Mouse (Mus musculus) MEL (cell line): ENCODE results near the gene Sowahb. TPM values are rescaled to one million over a fixed set of nuclear protein-coding genes. Genes with fewer than 3 reads are reported as not detected.
"Not testable (repeated sequence)": the region's sequence is repeated elsewhere in the genome, so short reads cannot be mapped to it uniquely, and the experiment has no call there.

Experiments
- DNase-seq: peaks from one replicate; pipeline ENCODE4 v3.0.0; 2011; ENCODE audit warnings: low read depth, low spot score
- H3K27ac ChIP-seq: 2 replicates; pipeline ENCODE4 v1.5.1; 2012; ENCODE audit warnings: low read depth, mild to moderate bottlenecking, control low read depth, low read length, moderate library complexity; ENCODE audit not compliant: control insufficient read depth
- H3K27me3 ChIP-seq, 2 experiments: fragments of 150-350 bp in 1 of 2; sonication (generic) in 1 of 2; 2 replicates each; pipeline ENCODE4 v1.6.1; 2012; ENCODE audit warnings: low read length in 2 of 2, mild to moderate bottlenecking in 2 of 2, improper control_type of control experiment in 1 of 2, moderate library complexity in 1 of 2; ENCODE audit not compliant: insufficient read depth in 2 of 2, control insufficient read depth in 1 of 2
- H3K36me3 ChIP-seq, 2 experiments: 2 replicates each; pipeline ENCODE4 v1.6.1; 2012 to 2014; ENCODE audit warnings: low read length in 2 of 2, improper control_type of control experiment in 1 of 2, inconsistent platforms in 1 of 2, mild to moderate bottlenecking in 1 of 2; ENCODE audit not compliant: insufficient read depth in 2 of 2, control insufficient read depth in 1 of 2
- H3K4me1 ChIP-seq, 2 experiments: fragments of 150-350 bp in 1 of 2; sonication (generic) in 1 of 2; 2 replicates each; pipeline ENCODE4 v1.6.1; 2012; ENCODE audit warnings: low read length in 2 of 2, improper control_type of control experiment in 1 of 2, mild to moderate bottlenecking in 1 of 2; ENCODE audit not compliant: insufficient read depth in 2 of 2, control insufficient read depth in 1 of 2
- H3K4me3 ChIP-seq, 2 experiments: fragments of 150-350 bp in 1 of 2; sonication (generic) in 1 of 2; 2 replicates each; pipeline ENCODE4 v1.5.1; 2012; ENCODE audit warnings: low read depth in 2 of 2, low read length in 2 of 2, mild to moderate bottlenecking in 2 of 2, moderate library complexity in 2 of 2, control low read depth in 1 of 2, improper control_type of control experiment in 1 of 2; ENCODE audit not compliant: control insufficient read depth in 1 of 2, insufficient read depth in 1 of 2
- H3K79me2 ChIP-seq: 2 replicates; pipeline ENCODE4 v1.6.1; 2012; ENCODE audit warnings: mild to moderate bottlenecking, low read length, moderate library complexity; ENCODE audit not compliant: control insufficient read depth, poor library complexity, insufficient read depth
- H3K9ac ChIP-seq: 2 replicates; pipeline ENCODE4 v1.6.1; 2012; ENCODE audit warnings: low read depth, mild to moderate bottlenecking, control low read depth, low read length, moderate library complexity; ENCODE audit not compliant: control insufficient read depth, poor library complexity, severe bottlenecking
- H3K9me3 ChIP-seq: fragments of 150-350 bp; sonication (generic); replicated peaks from 2 replicates; pipeline ENCODE4 v1.6.1; 2012; ENCODE audit warnings: mild to moderate bottlenecking, low read length, improper control_type of control experiment, moderate library complexity; ENCODE audit not compliant: insufficient read depth
- CHD2 ChIP-seq: IDR thresholded peaks from 2 replicates; pipeline ENCODE4 v1.6.1; 2011; ENCODE audit warnings: low read length, improper control_type of control experiment
- CTCF ChIP-seq, 3 experiments: IDR thresholded peaks in 2 of 3; conservative IDR thresholded peaks in 1 of 3; 2 replicates each; pipeline ENCODE4 v1.5.1; 2011 to 2012; ENCODE audit warnings: low read length in 3 of 3, low read depth in 2 of 3, mild to moderate bottlenecking in 2 of 3, improper control_type of control experiment in 1 of 3, inconsistent platforms in 1 of 3, mixed read lengths in 1 of 3, moderate library complexity in 1 of 3; ENCODE audit not compliant: control insufficient read depth in 1 of 3, insufficient read depth in 1 of 3, poor library complexity in 1 of 3, severe bottlenecking in 1 of 3
- ELF1 ChIP-seq: IDR thresholded peaks from 2 replicates; pipeline ENCODE4 v1.6.1; 2014; ENCODE audit warnings: low read depth, mild to moderate bottlenecking, inconsistent platforms, low read length, improper control_type of control experiment, moderate library complexity
- GABPA ChIP-seq: IDR thresholded peaks from 2 replicates; pipeline ENCODE4 v1.6.1; 2012; ENCODE audit warnings: low read depth, mild to moderate bottlenecking, inconsistent platforms, low read length, improper control_type of control experiment, moderate library complexity
- GATA1 ChIP-seq: IDR thresholded peaks from 2 replicates; pipeline ENCODE4 v1.6.1; 2011; ENCODE audit warnings: low read depth, low read length, improper control_type of control experiment
- KAT2A ChIP-seq: conservative IDR thresholded peaks from 2 replicates; pipeline ENCODE4 v1.6.1; 2012; ENCODE audit warnings: low read depth, low read length, improper control_type of control experiment, inconsistent platforms
- MAX ChIP-seq: IDR thresholded peaks from 2 replicates; pipeline ENCODE4 v1.6.1; 2011; ENCODE audit warnings: low read length, improper control_type of control experiment
- MAZ ChIP-seq: IDR thresholded peaks from 2 replicates; pipeline ENCODE4 v1.6.1; 2012; ENCODE audit warnings: low read depth, mild to moderate bottlenecking, inconsistent platforms, low read length, improper control_type of control experiment
- MXI1 ChIP-seq: IDR thresholded peaks from 2 replicates; pipeline ENCODE4 v1.6.1; 2011; ENCODE audit warnings: mild to moderate bottlenecking, low read depth, low read length, improper control_type of control experiment
- MYB ChIP-seq: IDR thresholded peaks from 2 replicates; pipeline ENCODE4 v1.6.1; 2011; ENCODE audit warnings: mild to moderate bottlenecking, low read depth, low read length, improper control_type of control experiment
- MYC ChIP-seq: IDR thresholded peaks from 2 replicates; pipeline ENCODE4 v1.6.1; 2011; ENCODE audit warnings: low read depth, mild to moderate bottlenecking, low read length, improper control_type of control experiment, moderate library complexity
- POLR2AphosphoS2 ChIP-seq: IDR thresholded peaks from 2 replicates; pipeline ENCODE4 v1.6.1; 2011; ENCODE audit warnings: low read length, improper control_type of control experiment
- RAD21 ChIP-seq: IDR thresholded peaks from 2 replicates; pipeline ENCODE4 v1.6.1; 2011; ENCODE audit warnings: mild to moderate bottlenecking, low read depth, low read length, improper control_type of control experiment
- SMC3 ChIP-seq: IDR thresholded peaks from 2 replicates; pipeline ENCODE4 v1.6.1; 2011; ENCODE audit warnings: low read depth, low read length, improper control_type of control experiment
- TAL1 ChIP-seq: IDR thresholded peaks from 2 replicates; pipeline ENCODE4 v1.6.1; 2012; ENCODE audit warnings: mild to moderate bottlenecking, inconsistent platforms, low read length, moderate library complexity, mixed read lengths
- UBTF ChIP-seq: IDR thresholded peaks from 2 replicates; pipeline ENCODE4 v1.6.1; 2012; ENCODE audit warnings: low read depth, mild to moderate bottlenecking, inconsistent platforms, low read length, improper control_type of control experiment, moderate library complexity, borderline replicate concordance; ENCODE audit not compliant: insufficient read depth
- ZC3H11A ChIP-seq: IDR thresholded peaks from 2 replicates; pipeline ENCODE4 v1.6.1; 2012; ENCODE audit warnings: low read depth, mild to moderate bottlenecking, inconsistent platforms, low read length, improper control_type of control experiment
- ZKSCAN1 ChIP-seq: IDR thresholded peaks from 2 replicates; pipeline ENCODE4 v1.6.1; 2012; ENCODE audit warnings: low read depth, mild to moderate bottlenecking, inconsistent platforms, low read length, improper control_type of control experiment, moderate library complexity
- ZNF384 ChIP-seq: IDR thresholded peaks from 2 replicates; pipeline ENCODE4 v1.6.1; 2012; ENCODE audit warnings: low read depth, mild to moderate bottlenecking, inconsistent platforms, low read length, improper control_type of control experiment
- polyA plus RNA-seq, 2 experiments: library from polyadenylated mRNA; stranded (reverse) in 1 of 2; unstranded in 1 of 2; fragments of >175 nt in 1 of 2; fragments of >200 nt in 1 of 2; gene quantifications; 2 replicates each; pipeline versions ENCODE4 v1.2.1 to v1.2.4; 2012; ENCODE audit warnings: low replicate concordance in 2 of 2, low read depth in 1 of 2; ENCODE audit not compliant: insufficient read length in 2 of 2, insufficient read depth in 1 of 2, missing spikeins in 1 of 2
- total RNA-seq: library from RNA; depleted of rRNA; stranded (reverse); fragments of 300-350 nt; gene quantifications from 2 replicates; pipeline ENCODE4 v1.2.3, GENCODE M21; 2012

Gene Sowahb
- total and polyA plus RNA-seq, 3 experiments = not detected

GRCm38 (mm10) chr5:93020024-93020666 lies 24.7 kb downstream of the Sowahb start:
- no peak overlapping the region for H3K27ac ChIP-seq
- no peak overlapping the region for H3K9ac ChIP-seq
- H3K27me3 ChIP-seq = no peaks in the 10 kb centered on the region
- H3K36me3 ChIP-seq = no peaks in the 10 kb centered on the region
- DNase-seq = no peak
- no peaks in the 10 kb centered on the region for H3K9me3 ChIP-seq
- H3K4me1 ChIP-seq = no peaks in the 10 kb centered on the region
- no peak for TF ChIP-seq TAL1
- no peak for TF ChIP-seq POLR2AphosphoS2
- TF ChIP-seq GATA1 = no peak
- no peak for TF ChIP-seq CHD2
- TF ChIP-seq CTCF (IDR thresholded peaks at IDR 0.05 in 2 of 3, conservative IDR thresholded peaks at IDR 0.05 in 1 of 3; ENCODE audit: control insufficient read depth in 1 of 3, insufficient read depth in 1 of 3, low read depth in 2 of 3, low read length in 3 of 3, poor library complexity in 1 of 3, severe bottlenecking in 1 of 3) = no peak
- TF ChIP-seq MAX = no peak
- no peak for TF ChIP-seq MXI1
- TF ChIP-seq UBTF = no peak
- no peak for TF ChIP-seq MYB
- TF ChIP-seq MAZ = no peak
- no peak for TF ChIP-seq SMC3
- TF ChIP-seq GABPA = no peak
- H3K4me3 ChIP-seq = no peak overlapping the region
- H3K79me2 ChIP-seq = no peaks in the 10 kb centered on the region

- not testable (repeated sequence) for H3K9me3 ChIP-seq, H3K4me1 ChIP-seq, H3K27ac ChIP-seq, H3K36me3 ChIP-seq, H3K27me3 ChIP-seq, H3K9ac ChIP-seq, H3K4me3 ChIP-seq, DNase-seq, H3K79me2 ChIP-seq
Measured at GRCm38 (mm10) chr5:93019207-93019606, 25.6 kb downstream of the Sowahb start.

- DNase-seq = no peak
- Histone ChIP-seq H3K79me2 (no peaks in the 10 kb centered on the region), H3K36me3 (no peaks in the 10 kb centered on the region), H3K27me3 (no peaks in the 10 kb centered on the region), H3K9me3 (no peaks in the 10 kb centered on the region), H3K27ac (no peak overlapping the region), H3K4me1 (no peaks in the 10 kb centered on the region), H3K4me3 (no peak overlapping the region), H3K9ac (no peak overlapping the region)
- TF ChIP-seq GABPA (no peak), MYB (no peak), ELF1 (no peak), ZNF384 (no peak), RAD21 (no peak), ZKSCAN1 (no peak), ZC3H11A (no peak), MAX (no peak), MYC (no peak), KAT2A (no peak)
Measured at GRCm38 (mm10) chr5:93017678-93018077, 27.1 kb downstream of the Sowahb start.
